Mouse (Mus musculus): ENCODE measurements around the gene Drc7. TPM values are rescaled to one million over a fixed set of nuclear protein-coding genes. Genes with fewer than 3 reads are reported as not detected.

The Drc7 gene
- polyA plus RNA-seq, 1 experiment, result 0.09 TPM

DNA sequence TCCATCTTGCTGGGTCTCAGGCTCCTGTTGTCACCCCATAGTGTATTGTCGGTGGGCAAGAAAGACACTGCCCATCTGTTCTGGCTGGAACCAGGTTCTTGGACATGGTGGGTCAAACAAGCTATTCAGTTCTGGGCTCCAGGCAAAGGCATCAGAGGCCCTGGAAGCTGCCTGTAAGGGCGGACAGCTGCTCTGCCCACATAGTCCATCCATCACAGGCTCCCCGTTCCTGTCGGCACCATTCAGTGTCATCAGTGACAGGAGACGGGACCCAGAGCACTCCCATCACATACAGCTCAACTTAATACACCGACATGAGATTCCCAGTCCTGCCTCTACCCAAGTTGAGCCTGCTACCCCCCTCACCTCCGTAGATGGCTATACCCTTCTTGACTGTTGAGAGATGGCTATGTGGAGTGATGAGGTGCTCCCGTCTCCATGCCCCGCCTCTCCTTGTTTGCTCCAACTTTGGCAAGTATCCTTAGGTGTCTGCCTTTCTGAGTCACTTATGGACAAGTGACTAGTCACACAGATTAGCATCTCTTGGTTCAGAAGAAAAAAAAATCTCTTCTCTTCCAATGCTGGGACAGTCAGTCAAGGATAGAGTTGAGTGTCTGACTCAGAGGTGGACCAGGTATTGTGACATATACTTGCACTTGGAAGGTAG lies 36.8 kb upstream of the Drc7 start:
- TF ChIP-seq MAX (IDR thresholded peaks at IDR 0.05) (no peak), USF1 (IDR thresholded peaks at IDR 0.05; ENCODE audit: low read depth) (no peak), CEBPB (IDR thresholded peaks at IDR 0.05; ENCODE audit: low read depth) (peak; percentile 69), FOSL1 (IDR thresholded peaks at IDR 0.05; ENCODE audit: insufficient read depth, low read length, poor library complexity, severe bottlenecking) (no peak), MYOG (IDR thresholded peaks at IDR 0.05; ENCODE audit: control insufficient read depth, extremely low read depth, insufficient read length) (no peak), MYOD1 (IDR thresholded peaks at IDR 0.05; ENCODE audit: control insufficient read depth, insufficient read length, low read depth) (peak; percentile 92), CTCF (IDR thresholded peaks at IDR 0.05; ENCODE audit: control insufficient read depth, insufficient read depth, insufficient read length) (no peak)
- Histone ChIP-seq H3ac (ENCODE audit: control insufficient read depth, insufficient read length, low read depth) (no peak overlapping the region), H3K79me3 (ENCODE audit: low read depth) (peaks cover 4% of the 10 kb centered on the region), H3K36me3 (ENCODE audit: control insufficient read depth, insufficient read depth) (no peaks in the 10 kb centered on the region), H3K4me3 (ENCODE audit: insufficient read depth, poor library complexity, severe bottlenecking) (no peak overlapping the region), H3K79me2 (ENCODE audit: control insufficient read depth, insufficient read depth) (peaks cover 23% of the 10 kb centered on the region), H3K27me3 (ENCODE audit: control insufficient read depth, insufficient read depth, insufficient read length) (no peaks in the 10 kb centered on the region)

DNA sequence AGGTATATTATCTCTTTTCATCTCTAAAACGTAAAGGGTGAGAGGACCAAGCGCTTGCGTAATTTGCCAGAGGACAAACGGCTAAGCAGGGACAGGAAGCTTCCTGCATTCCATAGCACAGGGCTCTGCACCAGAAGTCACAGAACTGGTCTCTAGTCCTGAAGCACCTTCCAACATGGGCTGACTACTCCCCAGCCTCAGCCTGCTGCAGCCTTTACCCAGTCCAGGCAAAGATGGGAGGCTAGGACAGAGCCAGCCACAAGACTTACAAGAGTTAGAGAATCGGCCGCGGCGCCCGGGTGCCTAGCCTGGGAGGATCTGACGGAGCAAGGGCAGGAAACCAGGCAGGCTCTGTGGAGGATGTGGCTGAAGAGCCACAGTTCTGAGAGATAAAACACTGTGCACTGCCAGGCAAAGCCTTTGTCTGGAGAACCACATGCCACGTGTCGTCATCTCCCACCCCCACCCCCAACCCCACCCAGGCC lies 34.6 kb upstream of the Drc7 start:
- no peaks in the 10 kb centered on the region for H3K27me3 ChIP-seq (ENCODE audit: control insufficient read depth, insufficient read depth, insufficient read length)
- peaks cover 4% of the 10 kb centered on the region for H3K79me3 ChIP-seq (ENCODE audit: low read depth)
- H3K4me3 ChIP-seq (ENCODE audit: insufficient read depth, poor library complexity, severe bottlenecking), result peak overlapping the region; percentile 30
- H3K79me2 ChIP-seq (ENCODE audit: control insufficient read depth, insufficient read depth), result peaks cover 40% of the 10 kb centered on the region
- H3K36me3 ChIP-seq (ENCODE audit: control insufficient read depth, insufficient read depth), result peaks cover under 1% of the 10 kb centered on the region
- TF ChIP-seq CEBPB (IDR thresholded peaks at IDR 0.05; ENCODE audit: low read depth), result peak; percentile 87
- TF ChIP-seq MYOG (IDR thresholded peaks at IDR 0.05; ENCODE audit: control insufficient read depth, extremely low read depth, insufficient read length), result no peak
- peak; percentile 44 for TF ChIP-seq MAX (IDR thresholded peaks at IDR 0.05)
- H3ac ChIP-seq (ENCODE audit: control insufficient read depth, insufficient read length, low read depth), result peak overlapping the region; percentile 97

DNA sequence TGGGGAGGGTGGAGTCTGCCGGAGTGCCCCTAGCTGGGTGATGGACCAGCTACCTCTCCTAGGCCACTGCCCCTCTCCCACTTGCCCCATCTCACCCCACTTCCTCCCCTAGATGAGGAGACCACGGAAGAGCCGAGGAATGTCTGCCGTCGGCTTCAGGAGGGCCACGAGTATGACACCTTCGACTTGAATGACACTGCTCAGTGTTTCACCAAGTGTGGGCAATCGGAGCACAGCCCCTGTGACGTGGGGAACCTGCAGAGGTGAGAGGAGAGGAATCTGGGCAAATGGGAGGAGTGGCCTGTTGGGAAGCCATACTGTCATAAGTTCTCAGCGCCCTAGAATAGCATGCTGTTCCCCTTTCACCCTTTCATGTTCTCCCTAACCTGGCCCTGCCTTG lies 34.1 kb upstream of the Drc7 start:
- TF ChIP-seq MYOG (IDR thresholded peaks at IDR 0.05; ENCODE audit: control insufficient read depth, extremely low read depth, insufficient read length) (no peak), FOSL1 (IDR thresholded peaks at IDR 0.05; ENCODE audit: insufficient read depth, low read length, poor library complexity, severe bottlenecking) (no peak), CEBPB (IDR thresholded peaks at IDR 0.05; ENCODE audit: low read depth) (no peak), USF1 (IDR thresholded peaks at IDR 0.05; ENCODE audit: low read depth) (no peak), MAX (IDR thresholded peaks at IDR 0.05) (no peak), MYOD1 (IDR thresholded peaks at IDR 0.05; ENCODE audit: control insufficient read depth, insufficient read length, low read depth) (no peak), CTCF (IDR thresholded peaks at IDR 0.05; ENCODE audit: control insufficient read depth, insufficient read depth, insufficient read length) (no peak)
- Histone ChIP-seq H3K27me3 (ENCODE audit: control insufficient read depth, insufficient read depth, insufficient read length) (no peaks in the 10 kb centered on the region), H3ac (ENCODE audit: control insufficient read depth, insufficient read length, low read depth) (peak overlapping the region; percentile 25), H3K79me2 (ENCODE audit: control insufficient read depth, insufficient read depth) (peaks cover 40% of the 10 kb centered on the region), H3K79me3 (ENCODE audit: low read depth) (peaks cover 4% of the 10 kb centered on the region), H3K36me3 (ENCODE audit: control insufficient read depth, insufficient read depth) (peaks cover 6% of the 10 kb centered on the region), H3K4me3 (ENCODE audit: insufficient read depth, poor library complexity, severe bottlenecking) (peak overlapping the region; percentile 30)

DNA sequence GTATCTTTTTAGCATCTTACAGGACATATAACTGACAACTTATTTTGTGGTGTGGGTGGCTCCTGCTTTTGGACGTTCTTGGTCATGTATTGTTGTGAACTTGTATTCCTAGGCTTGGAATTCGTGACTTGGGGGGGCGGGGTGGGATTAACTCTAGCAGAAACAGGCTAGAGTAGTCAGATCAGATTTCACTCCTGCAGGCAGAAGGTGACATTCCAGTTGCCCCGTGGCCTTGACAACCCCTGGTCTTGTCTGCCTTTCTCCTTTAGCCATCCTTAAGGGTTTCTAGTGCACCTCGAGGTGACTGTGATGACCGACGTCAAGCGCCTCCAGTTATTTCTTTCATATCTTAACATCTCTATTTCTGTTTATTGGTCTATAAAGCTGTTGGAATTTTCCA lies 31.7 kb upstream of the Drc7 start:
- Histone ChIP-seq H3K79me2 (ENCODE audit: control insufficient read depth, insufficient read depth) (peaks cover 40% of the 10 kb centered on the region), H3K4me3 (ENCODE audit: insufficient read depth, poor library complexity, severe bottlenecking) (no peak overlapping the region)
- TF ChIP-seq USF1 (IDR thresholded peaks at IDR 0.05; ENCODE audit: low read depth) (no peak), CEBPB (IDR thresholded peaks at IDR 0.05; ENCODE audit: low read depth) (no peak), MYOD1 (IDR thresholded peaks at IDR 0.05; ENCODE audit: control insufficient read depth, insufficient read length, low read depth) (no peak), FOSL1 (IDR thresholded peaks at IDR 0.05; ENCODE audit: insufficient read depth, low read length, poor library complexity, severe bottlenecking) (no peak), MAX (IDR thresholded peaks at IDR 0.05) (no peak), MYOG (IDR thresholded peaks at IDR 0.05; ENCODE audit: control insufficient read depth, extremely low read depth, insufficient read length) (no peak), CTCF (IDR thresholded peaks at IDR 0.05; ENCODE audit: control insufficient read depth, insufficient read depth, insufficient read length) (no peak)

DNA sequence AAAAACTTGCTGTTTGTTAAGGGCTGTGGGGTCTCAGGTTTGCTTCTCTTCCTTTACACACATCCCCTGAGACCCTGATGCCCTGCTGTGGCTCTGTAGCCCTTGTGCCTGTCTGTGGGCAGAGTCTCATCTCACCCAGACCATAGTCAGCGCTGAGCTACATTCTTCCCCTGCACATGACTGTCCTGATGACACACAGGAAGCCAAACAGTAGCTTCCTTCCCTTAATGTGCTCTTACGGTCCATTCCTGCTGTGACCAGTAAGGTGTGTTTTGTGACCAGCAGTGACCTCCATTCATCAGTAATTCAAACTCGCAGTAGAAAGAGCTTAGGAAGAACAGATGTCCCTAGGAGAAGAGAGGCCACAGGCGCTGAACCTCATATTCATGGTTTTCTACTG lies 30.5 kb upstream of the Drc7 start:
- H3K4me3 ChIP-seq (ENCODE audit: insufficient read depth, poor library complexity, severe bottlenecking), result no peak overlapping the region
- H3K79me3 ChIP-seq (ENCODE audit: low read depth), result peaks cover 4% of the 10 kb centered on the region
- H3ac ChIP-seq (ENCODE audit: control insufficient read depth, insufficient read length, low read depth), result no peak overlapping the region
- no peaks in the 10 kb centered on the region for H3K27me3 ChIP-seq (ENCODE audit: control insufficient read depth, insufficient read depth, insufficient read length)
- peaks cover 32% of the 10 kb centered on the region for H3K79me2 ChIP-seq (ENCODE audit: control insufficient read depth, insufficient read depth)
- H3K36me3 ChIP-seq (ENCODE audit: control insufficient read depth, insufficient read depth), result peaks cover 12% of the 10 kb centered on the region
- TF ChIP-seq MYOG (IDR thresholded peaks at IDR 0.05; ENCODE audit: control insufficient read depth, extremely low read depth, insufficient read length) (no peak), MAX (IDR thresholded peaks at IDR 0.05) (no peak), USF1 (IDR thresholded peaks at IDR 0.05; ENCODE audit: low read depth) (no peak), FOSL1 (IDR thresholded peaks at IDR 0.05; ENCODE audit: insufficient read depth, low read length, poor library complexity, severe bottlenecking) (no peak), CEBPB (IDR thresholded peaks at IDR 0.05; ENCODE audit: low read depth) (no peak), MYOD1 (IDR thresholded peaks at IDR 0.05; ENCODE audit: control insufficient read depth, insufficient read length, low read depth) (no peak), CTCF (IDR thresholded peaks at IDR 0.05; ENCODE audit: control insufficient read depth, insufficient read depth, insufficient read length) (no peak)

More for the DNA sequence above, 31.7 kb upstream of the Drc7 start:
- peaks cover 4% of the 10 kb centered on the region for H3K79me3 ChIP-seq (ENCODE audit: low read depth)
- H3K27me3 ChIP-seq (ENCODE audit: control insufficient read depth, insufficient read depth, insufficient read length), result no peaks in the 10 kb centered on the region
- no peak overlapping the region for H3ac ChIP-seq (ENCODE audit: control insufficient read depth, insufficient read length, low read depth)
- H3K36me3 ChIP-seq (ENCODE audit: control insufficient read depth, insufficient read depth), result peaks cover 12% of the 10 kb centered on the region

All from C2C12 (cell line).